Mouse (Mus musculus): ENCODE results near the gene Lrp8. TPM values are rescaled to one million over a fixed set of nuclear protein-coding genes. Genes with fewer than 3 reads are reported as not detected.
A peak's percentile ranks its signal among the peaks of the same experiment; 100 is the strongest.

Lrp8 gene
- polyA plus RNA-seq, 1 experiment from 2014 or later, result 0.61 TPM

DNA sequence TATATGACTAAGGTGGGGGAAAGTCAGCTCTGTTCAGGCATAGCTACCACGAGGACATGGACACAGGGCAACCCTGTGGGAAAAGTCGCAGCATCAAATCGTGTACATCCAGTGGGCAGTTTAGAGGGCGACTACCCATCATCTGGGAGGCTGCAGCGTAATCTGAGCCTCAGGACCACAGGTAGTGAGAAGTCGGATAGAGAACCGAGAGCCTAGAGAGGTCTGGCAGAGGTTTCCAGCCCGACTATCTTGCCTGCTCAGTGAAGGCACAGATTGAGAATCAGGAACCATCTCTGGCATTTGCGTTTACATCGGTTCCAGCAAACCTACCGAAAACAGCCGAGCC lies 87.3 kb downstream of the Lrp8 start:
- no peaks in the 10 kb centered on the region for H3K27me3 ChIP-seq (ENCODE audit: insufficient read depth, low read length)
- H3K9me3 ChIP-seq (ENCODE audit: low read length), result no peaks in the 10 kb centered on the region
- H3K36me3 ChIP-seq (replicated peaks; ENCODE audit: insufficient read depth, low read length), result peaks cover 36% of the 10 kb centered on the region
- ATAC-seq (peak; percentile 24), DNase-seq (no peak)
- H3K4me2 ChIP-seq (ENCODE audit: low read depth, low read length), result peak overlapping the region; percentile 81
- whole genome bisulfite sequencing (ENCODE audit: insufficient replicate concordance), result 1% methylated on average over 12 of the region's 12 CpGs
- peak overlapping the region; percentile 61 for H3K4me3 ChIP-seq (ENCODE audit: low read depth, low read length)
- H3K27ac ChIP-seq (ENCODE audit: low read depth), result peak overlapping the region; percentile 1; the same call in 1 of the 2 replicates
- TF ChIP-seq EP300 (IDR thresholded peaks at IDR 0.05; ENCODE audit: low read depth) (no peak), CTCF (IDR thresholded peaks at IDR 0.05; ENCODE audit: low read depth) (no peak)
- peak overlapping the region; percentile 44 for H3K9ac ChIP-seq (replicated peaks)
- H3K4me1 ChIP-seq (ENCODE audit: insufficient read depth), result peaks cover 12% of the 10 kb centered on the region

DNA sequence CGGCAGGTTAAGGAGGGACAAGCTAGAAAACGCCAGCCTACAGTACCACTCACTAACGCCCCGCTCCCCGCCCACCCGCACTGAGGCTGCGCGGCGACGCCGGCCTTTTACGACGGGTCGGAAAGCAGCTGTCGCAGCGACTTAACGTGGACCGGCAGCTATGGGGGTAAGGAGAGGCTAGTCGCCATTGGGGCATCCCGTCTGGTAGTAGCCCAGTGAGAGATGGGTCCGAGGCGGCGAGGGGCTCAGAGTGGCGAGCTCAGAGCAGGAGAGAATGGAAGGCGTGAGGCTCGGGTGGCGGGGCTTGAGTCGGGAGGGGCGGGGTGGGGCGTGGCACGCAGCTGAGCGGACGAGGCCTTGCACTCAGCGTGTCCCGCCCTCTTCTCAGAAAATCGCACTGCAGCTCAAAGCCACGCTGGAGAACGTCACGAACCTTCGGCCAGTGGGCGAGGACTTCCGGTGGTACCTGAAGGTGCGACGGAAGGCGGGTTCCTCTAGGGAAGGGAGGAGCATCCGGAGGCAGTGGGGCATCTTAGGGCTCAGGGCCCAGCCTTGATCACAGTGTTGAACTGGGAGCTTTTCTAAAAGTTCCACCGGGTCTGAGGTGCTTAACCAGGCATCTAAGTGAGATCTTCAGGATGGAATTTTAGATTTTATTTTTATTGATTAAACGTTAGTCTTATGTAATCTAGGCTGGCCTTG lies 87.8 kb downstream of the Lrp8 start, which contains the start of gene 0610037L13Rik:
Gene 0610037L13Rik, plus strand, starts transcription at position 83 of the 702 bp plus-strand sequence.
- peaks cover 12% of the 10 kb centered on the region for H3K4me1 ChIP-seq (ENCODE audit: insufficient read depth)
- WGBS (ENCODE audit: insufficient replicate concordance), result under 1% methylated on average over 41 of the region's 48 CpGs
- DNase-seq (peak; percentile 94), ATAC-seq (peak; percentile 96)
- H3K9me3 ChIP-seq (ENCODE audit: low read length), result no peaks in the 10 kb centered on the region
- peak within 1 kb of the TSS; percentile 81 for H3K4me2 ChIP-seq (ENCODE audit: low read depth, low read length)
- H3K36me3 ChIP-seq (replicated peaks; ENCODE audit: insufficient read depth, low read length), result peaks cover 36% of the 10 kb centered on the region
- H3K27ac ChIP-seq (ENCODE audit: low read depth), result peak within 1 kb of the TSS; percentile 60
- no peak for TF ChIP-seq CTCF (IDR thresholded peaks at IDR 0.05; ENCODE audit: low read depth)
- no peaks in the 10 kb centered on the region for H3K27me3 ChIP-seq (ENCODE audit: insufficient read depth, low read length)
- H3K4me3 ChIP-seq (ENCODE audit: low read depth, low read length), result peak within 1 kb of the TSS; percentile 61
- H3K9ac ChIP-seq (replicated peaks), result peak within 1 kb of the TSS; percentile 44

DNA sequence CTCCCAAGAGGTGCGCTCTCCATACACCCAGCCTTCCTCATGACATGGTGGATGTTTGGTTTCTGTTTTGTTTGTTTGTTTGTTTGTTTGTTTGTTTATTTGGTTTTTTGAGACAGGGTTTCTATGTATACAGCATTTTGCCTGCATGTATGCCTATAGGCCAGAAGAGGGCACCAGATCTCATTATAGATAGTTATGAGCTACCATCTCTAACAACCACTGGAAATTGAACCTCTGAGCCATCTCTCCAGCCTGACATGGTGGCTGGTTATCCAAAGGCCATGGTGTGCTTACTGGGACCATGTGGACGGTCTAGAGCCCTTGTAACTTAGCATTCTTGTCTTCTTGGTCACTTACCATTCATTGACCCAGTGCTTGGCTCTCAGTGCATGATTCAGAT lies 90.6 kb downstream of the Lrp8 start:
- no peak overlapping the region for H3K9ac ChIP-seq (replicated peaks)
- H3K9me3 ChIP-seq (ENCODE audit: low read length), result no peaks in the 10 kb centered on the region
- no peak overlapping the region for H3K4me2 ChIP-seq (ENCODE audit: low read depth, low read length)
- TF ChIP-seq CTCF (IDR thresholded peaks at IDR 0.05; ENCODE audit: low read depth), result peak; percentile 71
- no peak for TF ChIP-seq EP300 (IDR thresholded peaks at IDR 0.05; ENCODE audit: low read depth)
- DNase-seq (no peak), ATAC-seq (no peak)
- H3K27ac ChIP-seq (ENCODE audit: low read depth), result no peak overlapping the region
- H3K4me3 ChIP-seq (ENCODE audit: low read depth, low read length), result no peak overlapping the region
- H3K36me3 ChIP-seq (replicated peaks; ENCODE audit: insufficient read depth, low read length), result peaks cover 41% of the 10 kb centered on the region
- WGBS (ENCODE audit: insufficient replicate concordance), result 71% methylated on average over 2 of the region's 2 CpGs
- H3K4me1 ChIP-seq (ENCODE audit: insufficient read depth), result peaks cover 12% of the 10 kb centered on the region
- no peaks in the 10 kb centered on the region for H3K27me3 ChIP-seq (ENCODE audit: insufficient read depth, low read length)

DNA sequence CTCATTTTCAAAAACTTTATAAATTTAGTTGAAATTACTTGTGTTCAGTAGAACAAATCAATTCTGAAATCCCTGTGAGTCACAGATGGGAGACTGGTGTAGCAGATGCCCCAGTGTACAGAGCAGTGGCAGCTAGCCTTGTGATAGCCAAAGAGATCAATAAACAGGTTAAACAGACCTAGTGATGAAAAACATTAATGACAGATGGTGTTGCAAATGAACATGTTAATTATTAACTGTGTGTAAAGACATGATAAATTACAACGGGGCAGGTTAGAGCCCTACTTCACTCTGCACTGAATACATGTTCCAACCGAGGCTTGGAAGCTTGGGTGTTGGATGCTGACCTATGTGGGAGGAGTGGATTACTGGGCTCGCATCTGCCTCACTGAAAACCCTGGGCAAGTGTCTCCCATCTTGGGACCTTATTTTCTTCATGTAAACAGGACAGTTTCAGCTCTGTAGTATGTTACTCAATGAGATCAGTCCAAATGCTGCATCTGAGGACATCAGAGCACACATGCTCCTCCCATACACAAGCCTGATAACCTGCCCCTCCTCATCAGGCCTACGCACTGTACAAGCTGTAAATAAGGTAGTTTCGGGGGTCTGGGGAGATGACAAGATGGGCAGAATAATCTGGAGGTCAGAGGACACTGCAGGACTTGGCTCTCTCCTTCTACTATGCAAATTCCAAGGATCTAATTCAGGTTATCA lies 97.3 kb downstream of the Lrp8 start:
- Histone ChIP-seq H3K4me3 (ENCODE audit: low read depth, low read length) (no peak overlapping the region), H3K9me3 (ENCODE audit: low read length) (no peaks in the 10 kb centered on the region), H3K9ac (replicated peaks) (peak overlapping the region; percentile 2; the same call in 1 of the 2 replicates), H3K36me3 (replicated peaks; ENCODE audit: insufficient read depth, low read length) (peaks cover 38% of the 10 kb centered on the region), H3K4me1 (ENCODE audit: insufficient read depth) (peaks cover 19% of the 10 kb centered on the region), H3K27ac (ENCODE audit: low read depth) (peak overlapping the region; percentile 94), H3K27me3 (ENCODE audit: insufficient read depth, low read length) (no peaks in the 10 kb centered on the region), H3K4me2 (ENCODE audit: low read depth, low read length) (peak overlapping the region; percentile 47)
- 53% methylated on average over 5 of the region's 5 CpGs for WGBS (ENCODE audit: insufficient replicate concordance)
- ATAC-seq (peak; percentile 90), DNase-seq (no peak)
- TF ChIP-seq EP300 (IDR thresholded peaks at IDR 0.05; ENCODE audit: low read depth) (peak; percentile 62), CTCF (IDR thresholded peaks at IDR 0.05; ENCODE audit: low read depth) (no peak)

DNA sequence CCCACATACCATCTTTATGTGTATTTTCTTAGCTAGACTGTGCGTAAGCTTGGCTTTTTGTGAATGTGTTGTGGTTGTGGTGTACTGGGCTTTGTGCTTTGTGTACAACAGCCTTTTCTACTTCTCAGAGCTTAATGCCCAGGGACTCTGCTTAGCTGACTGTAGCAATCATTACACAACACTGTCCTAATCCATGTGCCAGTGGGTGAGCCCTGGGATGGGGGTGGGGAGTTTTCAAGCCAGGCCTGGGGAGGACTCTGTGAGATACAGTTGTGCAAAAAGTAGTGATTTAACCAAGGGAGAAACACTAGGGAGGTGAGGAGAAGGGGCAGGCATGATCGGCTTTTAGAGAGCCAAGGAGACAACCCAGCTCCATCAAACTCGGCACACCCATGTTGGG lies 98.1 kb downstream of the Lrp8 start:
- Histone ChIP-seq H3K9me3 (ENCODE audit: low read length) (no peaks in the 10 kb centered on the region), H3K36me3 (replicated peaks; ENCODE audit: insufficient read depth, low read length) (peaks cover 31% of the 10 kb centered on the region), H3K4me1 (ENCODE audit: insufficient read depth) (peaks cover 19% of the 10 kb centered on the region), H3K9ac (replicated peaks) (peak overlapping the region; percentile 2; the same call in 1 of the 2 replicates), H3K27me3 (ENCODE audit: insufficient read depth, low read length) (no peaks in the 10 kb centered on the region), H3K27ac (ENCODE audit: low read depth) (peak overlapping the region; percentile 94), H3K4me2 (ENCODE audit: low read depth, low read length) (peak overlapping the region; percentile 47), H3K4me3 (ENCODE audit: low read depth, low read length) (no peak overlapping the region)
- peak; percentile 70 for ATAC-seq
- peak; percentile 63 for DNase-seq
- 66% methylated on average over 3 of the region's 3 CpGs for WGBS (ENCODE audit: insufficient replicate concordance)
- no peak for TF ChIP-seq EP300 (IDR thresholded peaks at IDR 0.05; ENCODE audit: low read depth)
- TF ChIP-seq CTCF (IDR thresholded peaks at IDR 0.05; ENCODE audit: low read depth), result no peak

DNA sequence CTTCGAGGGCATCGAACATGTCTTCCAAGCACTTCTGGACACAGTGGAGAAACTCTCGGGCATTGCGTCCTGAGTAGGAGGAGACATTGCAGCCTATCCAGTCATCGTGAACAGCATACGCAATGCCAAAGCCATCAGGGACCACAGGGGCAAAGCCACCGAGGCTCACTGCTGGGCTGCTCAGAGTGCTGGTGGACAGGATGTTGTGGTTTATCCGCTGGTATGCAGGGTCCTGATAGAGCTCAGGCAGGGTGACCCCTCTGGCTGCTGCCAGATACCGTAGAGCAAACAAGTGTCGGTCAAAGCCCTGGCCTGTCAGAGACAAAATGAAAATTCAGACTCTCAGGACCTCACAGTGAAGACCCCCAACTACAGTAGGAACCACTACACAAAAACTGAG lies 102.2 kb downstream of the Lrp8 start:
- no peak overlapping the region for H3K9ac ChIP-seq (replicated peaks)
- H3K36me3 ChIP-seq (replicated peaks; ENCODE audit: insufficient read depth, low read length), result peaks cover 29% of the 10 kb centered on the region
- H3K4me3 ChIP-seq (ENCODE audit: low read depth, low read length), result no peak overlapping the region
- WGBS (ENCODE audit: insufficient replicate concordance), result 53% methylated on average over 10 of the region's 10 CpGs
- ATAC-seq (no peak), DNase-seq (no peak)
- no peaks in the 10 kb centered on the region for H3K27me3 ChIP-seq (ENCODE audit: insufficient read depth, low read length)
- H3K27ac ChIP-seq (ENCODE audit: low read depth), result no peak overlapping the region
- no peak overlapping the region for H3K4me2 ChIP-seq (ENCODE audit: low read depth, low read length)
- H3K9me3 ChIP-seq (ENCODE audit: low read length), result no peaks in the 10 kb centered on the region
- peaks cover 9% of the 10 kb centered on the region for H3K4me1 ChIP-seq (ENCODE audit: insufficient read depth)
- TF ChIP-seq CTCF (IDR thresholded peaks at IDR 0.05; ENCODE audit: low read depth) (no peak), EP300 (IDR thresholded peaks at IDR 0.05; ENCODE audit: low read depth) (no peak)
